Mouse (Mus musculus): ENCODE data around the gene Prl2b1.

- TF ChIP-seq CTCF (IDR thresholded peaks at IDR 0.05; ENCODE audit: extremely low read depth, insufficient read length, insufficient replicate concordance, low read depth, low read length) (no peak), POLR2A (IDR thresholded peaks at IDR 0.05; ENCODE audit: low read depth, low read length) (no peak)
Measured at GRCm38 (mm10) chr13:27334989-27335388, 55.7 kb downstream of the Prl2b1 start.
